Mouse (Mus musculus): Measurements from ENCODE around the gene 4930452B06Rik. TPM values are rescaled to one million over a fixed set of nuclear protein-coding genes. Genes with fewer than 3 reads are reported as not detected.
"Not testable (repeated sequence)": the region's sequence is repeated elsewhere in the genome, so short reads cannot be mapped to it uniquely, and the experiment has no call there.

4930452B06Rik gene
- total RNA-seq, 2 experiments from 2014 or later: 9.4 to 10.3 TPM

DNA sequence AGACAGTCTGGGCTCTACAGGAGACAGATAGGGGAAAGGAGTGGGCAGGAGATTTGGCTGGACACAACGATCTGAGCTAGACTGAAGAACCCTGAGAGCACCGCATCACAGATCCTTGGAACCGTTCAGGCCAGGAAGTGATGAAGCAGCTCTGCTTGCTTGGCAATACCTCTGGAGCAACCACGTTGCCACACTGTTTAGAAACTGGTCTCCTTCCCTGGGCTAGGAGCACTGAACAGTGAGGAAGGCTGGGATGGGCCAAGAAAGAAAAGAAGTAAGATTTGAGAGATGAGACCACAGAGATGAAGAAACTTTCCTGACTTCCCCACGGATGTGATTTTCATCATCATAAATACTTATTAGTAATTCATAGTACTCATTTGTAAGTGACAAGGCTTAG is 45.5 kb downstream of the 4930452B06Rik start:
- no peak for TF ChIP-seq CTCF (IDR thresholded peaks at IDR 0.05)
- DNase-seq (ENCODE audit: extremely low spot score in 1 of 2, low spot score in 2 of 2): no peak
- Histone ChIP-seq H3K4me3 (no peak overlapping the region), H3K27ac (no peak overlapping the region)
- intact Hi-C loops (cut with DNase I): no loop called here

DNA sequence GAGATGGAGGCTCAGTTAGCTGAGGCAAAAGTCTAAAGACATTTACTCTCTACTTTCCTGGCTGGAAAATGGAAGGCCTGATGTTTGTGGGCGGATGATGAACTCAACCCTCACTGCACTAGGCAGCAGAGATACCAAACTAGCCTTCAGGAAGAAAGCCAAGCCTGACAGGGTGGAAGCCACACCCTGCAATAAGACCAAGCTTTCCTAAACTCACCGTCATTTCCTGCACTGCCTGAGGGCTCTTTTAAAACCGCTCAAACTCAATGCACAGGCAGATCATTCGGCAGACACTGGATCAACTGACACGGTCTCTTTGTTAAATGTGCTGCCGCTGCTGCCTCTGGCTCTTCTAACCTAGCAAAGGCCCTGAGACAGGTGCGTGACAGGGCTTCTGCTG is 50.4 kb downstream of the 4930452B06Rik start:
- DNase-seq (ENCODE audit: extremely low spot score in 1 of 2, low spot score in 2 of 2): peak in 1 of 2 experiments; percentile 5
- Histone ChIP-seq H3K4me3 (no peak overlapping the region), H3K27ac (no peak overlapping the region)
- intact Hi-C loops (cut with DNase I): loop anchor here (10.0 kb wide), 1 partner anchor 319 kb away; no protein-coding TSS in a partner anchor
- no peak for TF ChIP-seq CTCF (IDR thresholded peaks at IDR 0.05)

DNA sequence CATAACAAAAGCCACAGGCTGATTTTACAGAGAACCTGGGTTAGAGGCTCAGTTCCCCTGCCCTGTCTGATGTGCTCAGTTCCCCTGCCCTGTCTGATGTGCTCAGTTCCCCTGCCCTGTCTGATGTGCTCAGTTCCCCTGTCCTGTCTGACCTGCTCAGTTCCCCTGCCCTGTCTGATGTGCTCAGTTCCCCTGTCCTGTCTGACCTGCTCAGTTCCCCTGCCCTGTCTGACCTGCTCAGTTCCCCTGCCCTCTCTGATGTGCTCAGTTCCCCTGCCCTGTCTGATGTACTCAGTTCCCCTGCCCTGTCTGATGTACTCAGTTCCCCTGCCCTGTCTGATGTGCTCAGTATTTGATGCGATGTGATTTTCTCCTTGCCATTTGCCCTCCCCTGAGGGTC is 51.6 kb downstream of the 4930452B06Rik start:
- H3K27ac ChIP-seq, H3K4me3 ChIP-seq: not testable (repeated sequence)
- intact Hi-C loops (cut with DNase I): loop anchor here (10.0 kb wide), 1 partner anchor 320 kb away; no protein-coding TSS in a partner anchor
- peak in 1 of 2 experiments; percentile 3 for DNase-seq (ENCODE audit: extremely low spot score in 1 of 2, low spot score in 2 of 2)

DNA sequence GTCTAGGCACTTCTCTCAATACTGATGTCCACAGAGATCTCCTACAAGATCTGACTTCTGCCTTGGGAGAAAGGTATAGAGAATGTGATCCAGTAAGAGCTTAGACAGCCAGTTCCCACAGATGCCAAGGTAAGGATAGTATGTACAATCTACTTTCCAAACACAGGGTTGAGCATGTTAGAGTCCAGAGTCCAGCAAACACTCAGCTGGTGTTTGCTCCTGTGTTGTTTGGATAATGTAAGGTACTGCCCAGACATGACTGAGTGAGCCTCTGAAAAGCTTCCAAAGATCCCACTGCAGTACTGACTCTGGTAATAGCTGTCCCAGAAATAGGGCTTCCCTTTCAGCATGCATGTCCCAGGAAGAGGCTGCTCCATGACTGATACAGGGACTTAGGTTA is 54.0 kb downstream of the 4930452B06Rik start:
- intact Hi-C loops (cut with DNase I): loop anchor here (10.0 kb wide), 1 partner anchor 323 kb away; no protein-coding TSS in a partner anchor
- Histone ChIP-seq H3K27ac (no peak overlapping the region), H3K4me3 (no peak overlapping the region)
- DNase-seq (ENCODE audit: extremely low spot score in 1 of 2, low spot score in 2 of 2): no peak
- no peak for TF ChIP-seq CTCF (IDR thresholded peaks at IDR 0.05)

DNA sequence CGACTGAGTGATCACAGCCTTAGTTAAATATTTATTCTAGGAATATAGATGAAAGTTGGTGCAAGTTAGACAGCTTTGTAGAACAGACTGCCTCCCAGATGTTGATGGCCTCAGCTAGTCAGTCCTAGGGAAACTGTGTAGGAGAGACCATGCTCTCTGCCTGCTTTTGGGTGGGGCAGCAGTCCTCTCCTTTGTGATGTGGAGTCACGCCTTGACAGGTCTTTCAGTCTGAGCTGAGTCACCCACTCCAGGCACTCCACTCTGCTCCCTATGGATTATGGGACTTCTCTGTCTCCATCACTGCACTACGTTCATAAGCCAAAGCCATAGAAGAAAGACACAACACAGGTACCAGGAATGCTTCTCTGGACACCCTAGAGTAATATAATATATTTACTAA is 55.9 kb downstream of the 4930452B06Rik start:
- H3K4me3 ChIP-seq: no peak overlapping the region
- H3K27ac ChIP-seq: no peak overlapping the region
- no peak for DNase-seq (ENCODE audit: extremely low spot score in 1 of 2, low spot score in 2 of 2)
- intact Hi-C loops (cut with DNase I): loop anchor here (10.0 kb wide), 1 partner anchor 325 kb away; no protein-coding TSS in a partner anchor
- TF ChIP-seq CTCF (IDR thresholded peaks at IDR 0.05): no peak

DNA sequence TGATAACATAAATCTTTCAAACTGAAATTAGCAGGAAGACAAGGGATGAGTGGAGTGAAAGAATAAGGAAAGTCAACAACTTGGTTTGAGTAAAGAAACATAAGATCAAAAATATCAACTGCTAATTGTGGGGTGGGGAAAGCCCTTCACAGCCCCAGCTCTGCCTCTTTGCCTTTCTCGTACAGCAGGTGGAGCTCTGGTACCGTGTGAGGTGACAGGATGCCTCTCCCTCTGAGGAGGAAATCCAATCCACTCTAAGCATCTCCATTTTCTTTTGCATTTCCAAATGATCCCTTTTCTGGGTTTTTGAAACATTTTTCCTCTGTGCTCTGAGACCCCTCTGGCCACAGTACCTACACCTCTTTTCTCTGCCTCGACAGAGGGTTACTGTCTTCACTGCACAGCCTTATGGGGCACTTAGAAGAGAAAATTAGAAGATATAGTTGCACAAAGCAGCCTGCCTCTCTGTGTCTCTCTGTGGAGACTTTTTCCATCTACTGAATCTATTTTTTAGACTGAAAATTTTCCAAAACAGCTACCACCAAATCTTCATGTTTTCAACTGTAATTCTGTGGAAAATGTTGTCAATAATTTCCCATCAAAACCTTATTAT is 57.4 kb downstream of the 4930452B06Rik start:
- DNase-seq (ENCODE audit: extremely low spot score in 1 of 2, low spot score in 2 of 2): peak; percentile 64 to 72
- peak; percentile 83 for TF ChIP-seq CTCF (IDR thresholded peaks at IDR 0.05)
- no peak overlapping the region for H3K4me3 ChIP-seq
- intact Hi-C loops (cut with DNase I): loop anchor here (5.0 kb wide), 2 partner anchors 251 to 784 kb away; no protein-coding TSS in a partner anchor
- no peak overlapping the region for H3K27ac ChIP-seq

DNA sequence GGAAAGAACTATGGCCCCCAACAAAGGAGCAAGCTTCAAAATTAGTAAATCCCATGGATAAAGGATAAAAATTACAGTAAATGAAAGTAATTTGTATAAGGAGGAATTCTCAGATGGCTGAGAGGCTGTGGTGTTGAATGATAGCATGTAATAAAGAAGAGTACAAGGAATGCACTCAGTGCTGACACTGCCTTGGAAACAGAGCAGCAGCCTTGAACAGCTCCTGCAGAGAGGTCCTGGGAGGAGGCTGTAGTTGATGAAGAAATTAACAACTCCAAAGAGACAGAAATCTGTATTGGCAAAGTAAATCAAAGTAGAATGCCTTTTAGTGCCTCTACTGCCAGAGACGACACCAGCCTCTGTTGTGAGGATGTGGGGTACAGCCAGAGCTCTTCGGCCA is 61.1 kb downstream of the 4930452B06Rik start:
- TF ChIP-seq CTCF (IDR thresholded peaks at IDR 0.05): no peak
- no peak for DNase-seq (ENCODE audit: extremely low spot score in 1 of 2, low spot score in 2 of 2)
- Histone ChIP-seq H3K4me3 (no peak overlapping the region), H3K27ac (no peak overlapping the region)
- intact Hi-C loops (cut with DNase I): loop anchor here (5.0 kb wide), 2 partner anchors 248 to 787 kb away; no protein-coding TSS in a partner anchor

DNA sequence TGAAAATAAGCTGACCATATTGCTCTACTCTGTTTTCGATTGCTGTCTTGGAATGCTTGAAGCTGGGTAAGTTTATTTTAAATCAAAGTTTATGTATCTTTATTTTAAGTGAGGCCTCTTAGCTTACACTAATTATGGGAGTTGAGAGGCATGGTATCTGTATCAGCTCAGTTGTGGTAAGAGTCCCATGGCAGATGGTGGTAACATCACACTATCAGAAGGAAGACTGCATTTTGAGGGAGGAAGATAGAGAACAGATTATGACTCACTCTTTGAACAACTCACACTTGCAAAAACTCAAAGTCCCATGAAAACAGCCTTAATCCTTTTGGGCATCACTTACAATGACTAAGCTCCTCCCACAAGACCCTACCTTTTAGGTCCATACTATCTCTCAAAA is 81.0 kb downstream of the 4930452B06Rik start:
- TF ChIP-seq CTCF (IDR thresholded peaks at IDR 0.05): no peak
- DNase-seq (ENCODE audit: extremely low spot score in 1 of 2, low spot score in 2 of 2): no peak
- Histone ChIP-seq H3K27ac (no peak overlapping the region), H3K4me3 (no peak overlapping the region)
- intact Hi-C loops (cut with DNase I): no loop called here

DNA sequence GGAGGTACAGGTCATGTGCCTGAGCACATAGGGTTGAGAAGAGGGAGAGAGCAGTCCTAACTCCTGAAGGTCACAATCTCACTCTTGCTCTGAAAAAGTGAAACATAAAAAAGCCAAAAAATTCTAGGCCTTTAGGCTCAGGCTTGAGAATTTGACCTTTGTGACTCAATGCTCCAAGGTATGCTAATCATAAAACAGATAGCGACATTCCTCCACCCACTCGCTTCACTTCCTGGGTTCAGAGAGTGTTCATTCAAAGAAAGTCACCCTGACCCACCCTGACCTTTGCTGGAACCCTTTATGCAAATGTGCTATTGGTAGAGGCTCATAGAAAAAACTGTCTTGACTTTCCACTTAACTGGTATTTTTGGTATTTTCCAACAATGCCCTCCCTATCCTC is 115.0 kb downstream of the 4930452B06Rik start:
- H3K27ac ChIP-seq; H3K4me3 ChIP-seq; intact Hi-C loops (cut with DNase I); DNase-seq (ENCODE audit: extremely low spot score in 1 of 2, low spot score in 2 of 2): not testable (repeated sequence)

DNA sequence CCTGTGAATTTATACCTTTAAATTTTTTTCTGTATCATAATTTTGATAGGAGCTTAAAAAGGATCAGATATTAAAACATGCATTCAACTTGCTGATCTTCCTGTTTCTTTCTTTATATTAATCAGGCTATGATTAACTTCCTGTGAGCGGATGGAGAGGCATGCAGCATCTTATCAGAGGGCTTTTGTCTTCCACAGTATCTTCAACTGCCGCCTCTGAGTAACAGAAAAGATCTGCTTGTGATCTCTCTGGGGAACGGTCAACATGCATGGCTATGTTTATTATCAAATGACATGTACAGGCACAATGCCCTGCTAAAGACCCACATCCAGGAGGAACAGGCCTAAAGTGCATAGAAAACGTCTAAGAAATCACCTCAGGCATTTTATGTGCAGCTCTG is 116.9 kb downstream of the 4930452B06Rik start:
- no peak for TF ChIP-seq CTCF (IDR thresholded peaks at IDR 0.05)
- H3K27ac ChIP-seq: no peak overlapping the region
- H3K4me3 ChIP-seq: no peak overlapping the region
- no peak for DNase-seq (ENCODE audit: extremely low spot score in 1 of 2, low spot score in 2 of 2)
- intact Hi-C loops (cut with DNase I): no loop called here

DNA sequence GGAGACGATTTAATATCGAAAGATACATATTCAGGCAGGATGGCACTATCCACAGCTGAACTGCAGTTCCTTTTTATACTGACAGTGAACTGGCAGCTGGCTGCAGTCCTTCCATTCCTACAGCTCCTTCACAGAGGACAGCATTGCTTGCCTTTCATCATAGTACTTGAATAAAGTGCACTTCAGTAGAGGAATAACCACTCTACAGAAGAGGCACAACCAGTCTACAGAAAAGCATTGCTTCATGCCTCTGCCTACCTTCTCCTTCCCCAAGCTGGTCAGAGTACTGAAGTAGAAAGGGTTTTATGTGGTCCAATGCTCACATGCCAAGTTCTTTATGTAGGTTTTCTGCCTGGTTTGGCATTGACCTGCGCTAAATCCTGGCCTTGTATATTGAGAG is 130.0 kb downstream of the 4930452B06Rik start:
- intact Hi-C loops (cut with DNase I): no loop called here
- H3K4me3 ChIP-seq: no peak overlapping the region
- DNase-seq (ENCODE audit: extremely low spot score in 1 of 2, low spot score in 2 of 2): no peak
- no peak for TF ChIP-seq CTCF (IDR thresholded peaks at IDR 0.05)
- H3K27ac ChIP-seq: no peak overlapping the region

DNA sequence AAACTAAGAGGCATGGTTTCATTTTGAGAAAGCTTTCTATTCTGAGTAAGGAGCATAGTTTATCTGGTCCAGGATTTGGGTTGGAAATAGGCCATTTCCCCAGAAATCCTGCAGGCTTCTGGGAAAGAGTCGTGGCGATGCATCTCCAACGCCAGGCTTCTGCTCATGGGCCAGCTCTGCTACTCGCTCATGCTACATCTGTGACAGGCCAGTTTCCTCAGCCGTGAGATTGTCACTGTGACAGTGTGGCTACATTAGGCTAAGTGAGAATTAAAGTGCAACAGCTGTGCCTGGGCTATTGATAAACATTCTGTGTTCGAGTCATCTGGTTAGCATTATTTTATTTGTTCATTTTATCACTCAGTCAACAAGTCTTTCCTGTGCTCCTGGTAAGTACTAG is 140.8 kb downstream of the 4930452B06Rik start:
- intact Hi-C loops (cut with DNase I): no loop called here
- TF ChIP-seq CTCF (IDR thresholded peaks at IDR 0.05): no peak
- DNase-seq (ENCODE audit: extremely low spot score in 1 of 2, low spot score in 2 of 2): no peak
- Histone ChIP-seq H3K4me3 (no peak overlapping the region), H3K27ac (no peak overlapping the region)

DNA sequence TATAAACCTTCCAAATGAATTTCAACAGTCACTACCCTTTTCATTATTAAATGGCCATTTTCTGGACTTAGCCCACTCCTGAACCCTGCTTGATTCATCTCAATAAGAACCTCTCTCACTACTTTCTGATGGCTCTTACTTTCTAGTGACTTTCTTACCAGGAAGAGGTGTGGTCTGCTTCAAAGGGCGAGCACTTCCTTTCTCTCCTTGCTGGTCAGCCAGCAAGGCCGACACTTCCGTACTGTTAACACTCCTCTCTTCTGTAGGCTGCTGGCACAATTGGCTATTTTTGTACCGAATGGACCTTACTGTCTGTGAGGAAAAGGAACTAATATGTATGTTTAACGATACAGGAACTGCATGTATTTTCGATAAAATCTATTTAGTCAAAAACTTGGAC is 148.4 kb downstream of the 4930452B06Rik start:
- Histone ChIP-seq H3K27ac (no peak overlapping the region), H3K4me3 (no peak overlapping the region)
- no peak for DNase-seq (ENCODE audit: extremely low spot score in 1 of 2, low spot score in 2 of 2)
- intact Hi-C loops (cut with DNase I): no loop called here
- TF ChIP-seq CTCF (IDR thresholded peaks at IDR 0.05): no peak

All from left cerebral cortex, adult 2 months (tissue).